Mouse (Mus musculus) spleen, postnatal 14 days (tissue): Measurements from ENCODE around the gene Kansl2.

Experiments used
- DNase-seq, 2 experiments: peaks; one replicate each; pipeline ENCODE4 v3.0.0; 2021 to 2022; ENCODE audit warnings: low spot score in 2 of 2

Kansl2 gene

DNA sequence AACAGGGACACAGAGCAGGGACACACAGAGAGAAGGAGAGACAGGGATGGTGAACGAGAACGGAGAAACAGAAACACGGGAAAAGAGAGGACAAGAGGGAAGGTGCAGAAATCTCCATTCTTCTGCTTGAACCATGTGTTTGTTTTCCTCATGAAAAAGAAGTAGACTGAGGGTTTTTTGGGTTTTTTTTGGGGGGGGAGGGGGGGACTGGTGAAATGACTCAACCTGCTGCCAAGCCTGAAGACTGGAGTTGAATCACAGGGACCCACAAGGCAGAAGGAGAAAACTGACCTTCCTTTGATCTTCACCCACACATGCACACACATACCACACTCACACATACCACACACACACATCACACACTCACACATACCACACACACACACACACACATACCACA lies 30.7 kb downstream of the Kansl2 start:
- DNase-seq = no peak

DNA sequence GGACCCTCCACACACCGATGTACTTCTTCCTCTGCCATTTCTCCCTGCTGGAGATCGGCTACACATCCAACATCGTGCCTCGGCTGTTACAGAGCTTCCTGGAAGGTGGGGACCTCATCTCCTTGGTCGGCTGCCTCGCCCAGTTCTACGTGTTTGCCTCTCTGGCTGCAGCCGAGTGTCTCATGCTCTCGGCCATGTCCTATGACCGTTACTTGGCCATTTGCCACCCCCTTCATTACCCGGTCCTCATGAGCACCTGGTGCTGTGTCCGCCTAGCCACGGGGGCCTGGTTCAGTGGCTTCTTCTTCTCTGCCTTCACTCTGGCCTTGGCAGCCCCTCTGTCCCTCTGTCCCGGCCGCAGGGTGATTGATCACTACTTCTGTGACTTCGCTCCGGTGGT lies 36.4 kb downstream of the Kansl2 start:
- no peak for DNase-seq

DNA sequence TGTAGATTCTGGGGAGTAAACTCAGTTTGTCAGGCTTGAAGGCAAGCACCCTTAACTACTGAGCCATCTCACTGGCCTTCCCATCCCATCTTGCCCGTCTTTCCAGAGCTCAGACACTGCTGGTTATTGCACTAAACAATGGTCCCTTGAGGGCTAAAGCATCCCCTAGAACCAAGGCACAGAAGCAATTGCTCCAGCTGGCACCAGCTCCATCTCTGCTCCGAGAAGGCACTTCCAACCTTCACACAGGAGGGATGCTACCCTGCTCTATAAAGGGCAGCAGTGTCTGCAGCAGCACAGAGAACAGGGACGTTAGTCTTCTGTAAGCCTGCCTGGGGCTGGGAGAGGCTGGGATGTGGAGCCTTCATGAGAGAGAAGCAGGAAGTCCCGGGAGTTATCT lies 42.0 kb downstream of the Kansl2 start, which contains the start of gene Olfr279:
Olfr279 (plus strand) TSS at position 301 of the 400 bp plus-strand sequence.
- no peak for DNase-seq

DNA sequence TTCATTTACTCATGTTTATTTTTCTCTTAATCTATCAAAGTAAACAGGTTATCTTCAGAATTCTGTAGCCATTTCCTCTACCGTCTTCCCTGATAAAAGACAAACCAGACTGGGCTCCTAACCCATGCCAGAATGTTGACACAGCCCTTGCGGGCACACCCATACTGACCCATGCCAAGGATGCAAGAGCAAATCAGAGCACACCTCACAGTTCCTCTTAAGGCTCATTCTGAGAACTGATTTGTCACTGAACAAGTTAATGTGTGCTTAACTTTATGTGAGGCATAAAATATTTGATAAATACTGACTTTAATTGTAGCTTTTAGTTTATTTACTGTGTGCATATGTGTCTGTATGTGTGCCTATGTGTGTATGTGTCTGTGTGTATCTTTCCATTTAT lies 42.7 kb downstream of the Kansl2 start:
- no peak for DNase-seq

DNA sequence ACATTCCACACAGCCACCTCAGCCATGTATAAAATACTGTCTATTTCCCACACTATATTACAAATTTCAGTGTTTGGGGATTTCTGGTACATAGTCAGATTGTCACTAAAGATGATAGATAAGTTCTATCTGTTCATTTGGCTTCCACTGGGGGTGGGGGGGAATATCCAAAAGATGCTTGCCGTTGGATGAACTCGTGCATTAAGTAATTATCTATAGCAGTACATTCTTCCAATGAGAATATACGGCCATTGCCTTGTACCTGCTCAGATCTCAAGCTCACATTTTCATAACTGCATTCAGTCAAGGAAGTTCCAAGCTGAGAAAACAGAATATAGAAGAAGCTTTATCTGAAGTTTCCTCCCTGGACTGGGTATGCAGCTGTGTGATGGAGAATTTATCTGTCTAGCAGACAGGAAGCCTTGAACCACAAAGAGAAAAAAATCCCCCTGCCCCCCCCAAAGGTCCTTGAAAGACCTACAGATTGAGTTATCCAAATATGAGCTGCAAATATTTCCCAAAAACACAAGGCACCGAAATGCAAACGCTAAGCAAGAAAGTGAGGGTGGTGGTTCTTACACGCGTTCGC lies 47.5 kb downstream of the Kansl2 start:
- no peak for DNase-seq

DNA sequence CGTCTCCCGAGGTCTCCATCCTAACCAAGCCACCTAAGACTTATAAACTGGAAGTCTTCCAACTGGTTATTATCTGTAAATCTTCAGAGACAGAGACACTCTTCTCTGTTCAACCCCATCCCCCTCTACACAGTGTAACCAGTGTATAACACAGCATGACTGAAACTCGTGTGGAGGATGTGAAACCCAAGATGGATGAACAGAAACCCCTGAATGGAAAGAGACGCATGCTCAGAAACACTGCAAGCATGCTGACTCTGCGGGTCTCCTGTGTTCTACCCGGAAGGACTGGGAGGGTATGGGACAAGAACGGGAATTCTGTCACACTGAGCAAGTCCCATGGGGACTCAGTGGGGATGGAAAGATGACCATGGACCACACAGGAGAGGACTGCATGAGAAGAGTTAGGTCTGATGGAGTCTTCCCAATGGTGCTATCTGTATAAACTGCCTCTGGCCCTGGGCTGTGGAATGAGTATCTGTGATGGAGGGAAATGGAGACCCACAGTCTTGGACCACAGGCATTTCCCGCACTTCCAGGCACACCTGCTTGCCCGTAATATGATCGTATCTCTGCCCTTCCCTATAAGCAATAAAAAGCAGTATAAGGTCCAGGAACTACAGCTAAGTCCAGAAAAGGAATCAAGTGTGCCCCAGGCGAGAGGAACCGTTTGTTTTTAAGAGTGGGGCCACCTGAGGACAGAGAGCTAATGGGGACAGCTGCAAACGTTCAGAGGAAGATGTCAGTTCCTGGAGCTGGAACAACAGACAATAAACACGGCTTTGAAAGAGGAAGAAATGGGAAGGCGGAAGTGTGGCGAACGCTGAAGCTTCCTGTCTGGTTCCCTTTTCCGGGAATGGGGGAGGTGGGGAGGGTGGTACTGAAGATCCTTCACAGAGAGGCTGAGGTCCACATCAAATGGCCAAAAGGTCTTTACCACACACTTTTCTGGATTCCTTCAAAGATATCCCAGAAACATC lies 49.9 kb downstream of the Kansl2 start:
- DNase-seq = peak in 1 of 2 experiments; percentile 8

DNA sequence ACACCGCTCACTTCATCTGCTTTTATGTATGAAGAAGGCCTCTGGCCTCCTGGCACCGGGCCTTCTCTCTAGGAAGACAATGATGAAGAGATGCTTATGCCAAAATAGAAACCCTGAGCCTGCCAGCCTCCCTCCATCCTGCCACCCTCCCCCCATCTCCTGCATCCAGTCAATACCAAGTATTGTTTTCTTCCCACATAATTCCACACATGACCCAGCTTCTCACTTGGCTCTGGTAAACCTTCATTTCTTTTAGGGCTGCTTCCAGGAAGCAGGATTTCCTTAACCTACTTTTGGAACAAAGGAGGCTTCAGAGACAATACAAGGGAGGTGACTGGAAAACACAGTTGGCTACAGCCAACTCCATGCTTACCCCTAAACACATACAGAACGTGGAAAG lies 51.4 kb downstream of the Kansl2 start, which contains the start of gene Lalba:
Lalba (minus strand) TSS at position 21 of the 400 bp plus-strand sequence.
- DNase-seq = no peak

DNA sequence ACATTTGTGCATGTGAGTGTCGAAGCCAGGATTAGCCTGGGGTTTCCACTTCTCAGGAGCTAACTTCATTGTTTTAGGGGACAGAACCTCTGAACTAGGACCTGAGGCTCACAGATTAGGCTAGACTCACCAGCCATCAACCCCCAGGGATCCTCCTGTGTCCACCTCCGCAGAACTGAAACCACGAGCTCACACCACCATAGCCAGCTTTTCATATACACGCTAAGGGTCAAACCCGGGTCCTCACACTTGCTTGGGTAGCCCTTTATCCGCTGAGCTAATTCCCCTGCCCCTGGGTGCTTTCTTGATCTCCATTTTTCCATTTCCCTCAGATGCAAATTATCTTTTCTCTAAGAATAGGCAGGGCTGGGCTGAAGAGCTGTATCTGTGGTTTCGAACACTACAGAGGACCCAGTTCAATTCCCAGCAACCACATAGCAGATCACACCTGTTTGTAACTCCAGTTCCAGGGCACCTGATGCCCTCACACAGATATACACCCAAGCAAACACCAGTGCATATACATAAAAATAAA lies 54.4 kb downstream of the Kansl2 start:
- DNase-seq = no peak

DNA sequence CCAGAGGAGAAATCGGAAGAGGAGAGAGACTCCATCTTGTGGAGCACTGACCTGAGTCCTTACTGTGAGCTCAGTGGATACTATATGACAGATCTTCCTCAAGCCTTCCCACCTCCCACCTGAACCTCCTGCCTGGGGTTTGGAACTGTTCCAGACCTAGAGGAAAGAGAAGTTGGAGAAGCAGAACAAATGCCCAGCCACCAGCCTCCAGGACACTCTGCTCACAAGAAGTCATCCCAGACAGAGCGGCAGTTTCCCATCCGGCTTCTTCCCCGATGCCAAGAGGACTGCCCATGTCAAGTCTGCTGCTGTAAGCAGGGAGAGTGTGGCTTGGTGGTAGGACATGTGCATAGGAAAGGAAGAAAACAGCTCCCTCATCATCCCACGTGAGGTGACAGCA lies 57.8 kb downstream of the Kansl2 start:
- DNase-seq = no peak

DNA sequence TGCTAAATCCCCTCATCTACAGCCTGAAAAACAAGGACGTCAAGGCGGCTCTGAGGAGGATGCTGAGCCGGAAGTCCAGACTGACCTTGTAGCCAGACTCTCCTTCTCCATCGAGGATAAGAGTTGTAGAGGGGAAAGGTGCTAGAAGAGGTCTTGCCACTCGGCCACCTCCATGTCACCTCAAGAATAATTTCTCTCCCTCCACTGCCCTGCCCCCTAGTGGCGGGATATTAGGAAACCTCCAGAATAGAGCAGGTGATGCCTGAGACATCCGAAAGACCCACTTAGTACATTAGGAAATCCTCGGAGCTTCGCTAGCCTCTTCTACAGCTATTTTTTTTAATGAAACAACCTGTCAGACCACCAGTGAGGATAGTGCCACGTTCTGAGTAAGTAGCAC lies 58.7 kb downstream of the Kansl2 start:
- peak in 1 of 2 experiments; percentile 53 for DNase-seq

DNA sequence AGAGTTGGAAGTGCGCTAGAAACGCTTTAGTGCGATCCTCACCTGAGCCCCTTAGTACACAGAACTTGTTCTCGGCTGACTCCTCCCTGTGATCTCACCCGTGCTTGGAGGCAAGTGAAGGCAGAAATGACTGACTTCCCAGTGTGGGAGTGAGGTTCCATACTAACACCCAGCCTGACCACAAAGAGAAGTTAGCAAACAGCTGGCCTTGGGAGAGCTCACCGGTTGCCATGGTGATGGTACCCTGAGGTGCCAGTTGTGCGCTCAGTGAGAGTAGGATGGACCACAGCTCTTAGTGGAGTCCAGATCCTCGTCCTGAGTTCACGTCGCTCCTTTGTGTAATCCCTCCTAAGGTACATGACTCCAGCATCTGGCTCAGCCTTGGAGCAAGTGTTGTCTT lies 59.1 kb downstream of the Kansl2 start:
- no peak for DNase-seq

DNA sequence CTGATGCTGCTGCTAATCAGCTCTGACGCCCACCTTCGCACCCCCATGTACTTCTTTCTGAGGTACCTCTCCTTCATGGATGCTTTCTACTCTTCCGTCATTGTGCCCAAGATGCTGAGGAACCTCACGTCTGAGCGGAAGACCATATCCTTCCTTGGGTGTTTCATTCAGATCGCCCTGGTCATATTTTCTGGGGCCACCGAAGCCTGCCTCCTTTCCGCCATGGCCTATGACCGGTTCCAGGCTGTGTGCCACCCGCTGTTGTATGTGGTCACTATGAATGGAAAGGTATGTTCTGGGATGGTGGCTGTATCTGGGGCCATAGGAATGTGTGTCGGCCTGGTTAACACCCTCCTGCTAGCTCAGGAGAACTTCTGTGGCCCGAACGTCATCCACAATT lies 62.5 kb downstream of the Kansl2 start:
- no peak for DNase-seq

DNA sequence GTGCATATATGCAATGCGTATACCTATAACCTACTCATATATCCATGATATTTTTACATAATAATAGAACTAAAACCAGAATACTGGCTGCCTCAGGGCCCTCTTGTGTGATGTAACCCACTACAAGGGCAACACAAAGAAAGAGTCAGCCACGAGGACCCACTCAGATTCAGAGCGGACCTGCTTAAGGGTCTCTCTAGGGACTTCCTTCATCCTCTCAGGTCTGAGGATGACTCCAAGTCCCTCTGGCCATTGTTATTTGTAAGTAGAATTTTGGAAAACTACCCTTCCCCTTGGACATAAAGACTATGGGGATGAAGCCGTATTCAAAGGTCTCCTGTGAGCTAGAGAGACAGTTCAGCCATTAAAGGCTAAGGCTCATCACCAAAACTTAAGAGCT lies 64.5 kb downstream of the Kansl2 start, which contains the start of gene OR5BS1P:
OR5BS1P (plus strand) TSS at position 301 of the 400 bp plus-strand sequence.
- no peak for DNase-seq
